Mouse (Mus musculus) midbrain, embryonic 16.5 days (tissue): Measurements from ENCODE around the gene Spag8. TPM values are rescaled to one million over a fixed set of nuclear protein-coding genes. Genes with fewer than 3 reads are reported as not detected.
A peak's percentile ranks its signal among the peaks of the same experiment; 100 is the strongest.

Experiments
- ATAC-seq: fragments of 200-750 bp; cut with Nextera tagmentation; 2 replicates; pipeline ENCODE4 v1.8.0; 2017; ENCODE audit warnings: moderate TSS enrichment
- H3K27ac ChIP-seq: fragments of 300-500 bp; sonication (generic); 2 replicates; pipeline ENCODE4 v1.5.1; 2014; ENCODE audit warnings: mild to moderate bottlenecking, low read length, mixed read lengths
- H3K27me3 ChIP-seq: fragments of 300-500 bp; sonication (generic); 2 replicates; pipeline ENCODE4 v1.6.1; 2014; ENCODE audit warnings: low read depth, low read length, mixed read lengths; ENCODE audit not compliant: control insufficient read depth, insufficient read depth
- H3K36me3 ChIP-seq: fragments of 300-500 bp; sonication (generic); 2 replicates; pipeline ENCODE4 v1.6.1; 2014; ENCODE audit warnings: mild to moderate bottlenecking, low read length, moderate library complexity, mixed read lengths; ENCODE audit not compliant: control insufficient read depth, insufficient read depth
- H3K4me1 ChIP-seq: fragments of 300-500 bp; sonication (generic); 2 replicates; pipeline ENCODE4 v1.6.1; 2014; ENCODE audit warnings: mild to moderate bottlenecking, low read length, mixed read lengths; ENCODE audit not compliant: control insufficient read depth, insufficient read depth
- H3K4me2 ChIP-seq: fragments of 300-500 bp; sonication (generic); 2 replicates; pipeline ENCODE4 v1.6.1; 2014; ENCODE audit warnings: mild to moderate bottlenecking, low read length, mixed read lengths
- H3K4me3 ChIP-seq: fragments of 300-500 bp; sonication (generic); 2 replicates; pipeline ENCODE4 v1.5.1; 2014; ENCODE audit warnings: low read depth, mild to moderate bottlenecking, low read length, moderate library complexity, mixed read lengths
- H3K9ac ChIP-seq: fragments of 300-500 bp; sonication (generic); 2 replicates; pipeline ENCODE4 v1.6.1; 2014; ENCODE audit warnings: low read depth, low read length, mixed read lengths
- H3K9me3 ChIP-seq: fragments of 300-500 bp; sonication (generic); replicated peaks from 2 replicates; pipeline ENCODE4 v1.6.1; 2014; ENCODE audit warnings: mild to moderate bottlenecking, low read length, mixed read lengths; ENCODE audit not compliant: control insufficient read depth, poor library complexity, severe bottlenecking
- WGBS: fragments of 180-500 bp; shearing (Covaris S2); extraction: QIAGEN DNeasy Blood & Tissue Kit; methylation state at CpG from one replicate; pipeline ENCODE4 v1.1.7; 2014; 5-methylcytosine and 5-hydroxymethylcytosine counted together
- polyA plus RNA-seq: library from polyadenylated mRNA; unstranded; fragments of >200 nt; fragmentation: Nextera tagmentation; extraction: Ambion mirVana; gene quantifications from 2 replicates; pipeline ENCODE4 v1.2.1, GENCODE M21; 2015

Gene Spag8
- polyA plus RNA-seq, 1 experiment from 2014 or later: 11.8 TPM

GRCm38 (mm10) chr4:43679416-43680043 is 26.1 kb upstream of the Spag8 start:
- Histone ChIP-seq H3K4me3 (no peak overlapping the region), H3K27ac (no peak overlapping the region), H3K4me1 (no peaks in the 10 kb centered on the region), H3K9ac (no peak overlapping the region), H3K4me2 (no peak overlapping the region), H3K36me3 (peaks cover 35% of the 10 kb centered on the region), H3K9me3 (no peaks in the 10 kb centered on the region), H3K27me3 (no peaks in the 10 kb centered on the region)
- no peak for ATAC-seq
- 94% methylated on average over 7 of the region's 7 CpGs for WGBS

- Histone ChIP-seq H3K4me1 (no peaks in the 10 kb centered on the region), H3K4me2 (no peak overlapping the region), H3K9ac (no peak overlapping the region), H3K27me3 (no peaks in the 10 kb centered on the region), H3K4me3 (no peak overlapping the region), H3K27ac (no peak overlapping the region), H3K36me3 (peaks cover 38% of the 10 kb centered on the region), H3K9me3 (no peaks in the 10 kb centered on the region)
- ATAC-seq: no peak
- 84% methylated on average over 6 of the region's 6 CpGs for WGBS
These were observed 25.1 kb upstream of the Spag8 start for GRCm38 (mm10) chr4:43678541-43678940.

GRCm38 (mm10) chr4:43675608-43676007 is 22.2 kb upstream of the Spag8 start:
- no peak overlapping the region for H3K4me3 ChIP-seq
- no peak overlapping the region for H3K4me2 ChIP-seq
- H3K36me3 ChIP-seq: peaks cover 23% of the 10 kb centered on the region; the same call in 1 of the 2 replicates
- 80% methylated on average over 4 of the region's 4 CpGs for WGBS
- no peak overlapping the region for H3K27ac ChIP-seq
- H3K9me3 ChIP-seq: no peaks in the 10 kb centered on the region
- no peaks in the 10 kb centered on the region for H3K27me3 ChIP-seq
- H3K9ac ChIP-seq: no peak overlapping the region
- peaks cover 24% of the 10 kb centered on the region for H3K4me1 ChIP-seq
- ATAC-seq: no peak

GRCm38 (mm10) chr4:43674974-43675373 is 21.6 kb upstream of the Spag8 start:
- no peaks in the 10 kb centered on the region for H3K27me3 ChIP-seq
- WGBS: 81% methylated on average over 5 of the region's 5 CpGs
- H3K36me3 ChIP-seq: peaks cover 21% of the 10 kb centered on the region; the same call in 1 of the 2 replicates
- no peak overlapping the region for H3K9ac ChIP-seq
- no peak for ATAC-seq
- H3K4me2 ChIP-seq: no peak overlapping the region
- peaks cover 31% of the 10 kb centered on the region for H3K4me1 ChIP-seq
- no peak overlapping the region for H3K27ac ChIP-seq
- no peak overlapping the region for H3K4me3 ChIP-seq
- no peaks in the 10 kb centered on the region for H3K9me3 ChIP-seq

GRCm38 (mm10) chr4:43673703-43674102 is 20.3 kb upstream of the Spag8 start:
- Histone ChIP-seq H3K4me3 (no peak overlapping the region), H3K9me3 (no peaks in the 10 kb centered on the region), H3K36me3 (peaks cover 21% of the 10 kb centered on the region; the same call in 1 of the 2 replicates), H3K27me3 (no peaks in the 10 kb centered on the region), H3K9ac (no peak overlapping the region), H3K4me1 (peaks cover 34% of the 10 kb centered on the region), H3K27ac (no peak overlapping the region), H3K4me2 (no peak overlapping the region)
- no peak for ATAC-seq
- 80% methylated on average over 8 of the region's 8 CpGs for WGBS

- peaks cover 39% of the 10 kb centered on the region for H3K4me1 ChIP-seq
- H3K27me3 ChIP-seq: no peaks in the 10 kb centered on the region
- H3K27ac ChIP-seq: no peak overlapping the region
- no peak for ATAC-seq
- peak overlapping the region; percentile 11; the same call in 1 of the 2 replicates for H3K4me3 ChIP-seq
- peak overlapping the region; percentile 36 for H3K9ac ChIP-seq
- WGBS: 2% methylated on average over 2 of the region's 2 CpGs
- peak overlapping the region; percentile 95 for H3K4me2 ChIP-seq
- peaks cover 18% of the 10 kb centered on the region; the same call in 1 of the 2 replicates for H3K36me3 ChIP-seq
- H3K9me3 ChIP-seq: no peaks in the 10 kb centered on the region
These were observed 18.7 kb upstream of the Spag8 start for GRCm38 (mm10) chr4:43672070-43672469.

GRCm38 (mm10) chr4:43669428-43669794 is 16.0 kb upstream of the Spag8 start:
- peaks cover 1% of the 10 kb centered on the region; the same call in 1 of the 2 replicates for H3K36me3 ChIP-seq
- peak overlapping the region; percentile 73 for H3K27ac ChIP-seq
- ATAC-seq: peak; percentile 52
- H3K27me3 ChIP-seq: peaks cover 3% of the 10 kb centered on the region; the same call in 1 of the 2 replicates
- peaks cover 39% of the 10 kb centered on the region for H3K4me1 ChIP-seq
- H3K4me3 ChIP-seq: peak overlapping the region; percentile 92
- 2% methylated on average over 12 of the region's 25 CpGs for WGBS
- peak overlapping the region; percentile 98 for H3K9ac ChIP-seq
- H3K9me3 ChIP-seq: no peaks in the 10 kb centered on the region
- H3K4me2 ChIP-seq: peak overlapping the region; percentile 95

- H3K4me3 ChIP-seq: peak within 1 kb of the TSS; percentile 92
- peak; percentile 94 for ATAC-seq
- peak within 1 kb of the TSS; percentile 98 for H3K9ac ChIP-seq
- H3K27ac ChIP-seq: peak within 1 kb of the TSS; percentile 73
- no peaks in the 10 kb centered on the region for H3K9me3 ChIP-seq
- peaks cover 3% of the 10 kb centered on the region; the same call in 1 of the 2 replicates for H3K27me3 ChIP-seq
- peak within 1 kb of the TSS; percentile 95 for H3K4me2 ChIP-seq
- under 1% methylated on average over 31 of the region's 41 CpGs for WGBS
- peaks cover 39% of the 10 kb centered on the region for H3K4me1 ChIP-seq
- no peaks in the 10 kb centered on the region for H3K36me3 ChIP-seq
These were observed 15.5 kb upstream of the Spag8 start, which contains the start of the genes Tmem8b and Fam221b for GRCm38 (mm10) chr4:43668782-43669427. Gene Tmem8b (plus strand): TSS chr4:43668971. Gene Fam221b (minus strand): TSS chr4:43669145.

- Histone ChIP-seq H3K36me3 (no peaks in the 10 kb centered on the region), H3K27ac (no peak overlapping the region), H3K9ac (no peak overlapping the region), H3K4me1 (peaks cover 23% of the 10 kb centered on the region), H3K9me3 (no peaks in the 10 kb centered on the region), H3K27me3 (peaks cover 21% of the 10 kb centered on the region), H3K4me3 (no peak overlapping the region), H3K4me2 (no peak overlapping the region)
- ATAC-seq: no peak
- WGBS: 24% methylated on average over 4 of the region's 4 CpGs
These were observed 13.0 kb upstream of the Spag8 start for GRCm38 (mm10) chr4:43666412-43666811.
